Mouse (Mus musculus) heart, embryonic 10.5 days (tissue): Measurements from ENCODE around the gene Ace2. TPM values are rescaled to one million over a fixed set of nuclear protein-coding genes. Genes with fewer than 3 reads are reported as not detected.

Source experiments
- DNase-seq: peaks from one replicate; pipeline ENCODE4 v3.0.0-alpha.2; 2017; ENCODE audit warnings: low spot score
- H3K27ac ChIP-seq: fragments of 300-500 bp; sonication (generic); 2 replicates; pipeline ENCODE4 v1.5.1; 2016; ENCODE audit warnings: mild to moderate bottlenecking
- H3K27me3 ChIP-seq: fragments of 300-500 bp; sonication (generic); 2 replicates; pipeline ENCODE4 v1.6.1; 2016; ENCODE audit warnings: mild to moderate bottlenecking; ENCODE audit not compliant: poor library complexity, insufficient read depth, severe bottlenecking
- H3K36me3 ChIP-seq: fragments of 300-500 bp; sonication (generic); 2 replicates; pipeline ENCODE4 v1.6.1; 2016; ENCODE audit warnings: mild to moderate bottlenecking, moderate library complexity
- H3K4me1 ChIP-seq: fragments of 300-500 bp; sonication (generic); 2 replicates; pipeline ENCODE4 v1.6.1; 2016; ENCODE audit warnings: mild to moderate bottlenecking
- H3K4me3 ChIP-seq: fragments of 300-500 bp; sonication (generic); 2 replicates; pipeline ENCODE4 v1.5.1; 2016; ENCODE audit warnings: mild to moderate bottlenecking, moderate library complexity
- H3K9me3 ChIP-seq: fragments of 300-500 bp; sonication (generic); 2 replicates; pipeline ENCODE4 v1.6.1; 2016; ENCODE audit warnings: mild to moderate bottlenecking, moderate library complexity
- WGBS: fragments of 180-500 bp; shearing (Covaris S2); methylation state at CpG from one replicate; pipeline ENCODE4 v1.1.7; 2016; 5-methylcytosine and 5-hydroxymethylcytosine counted together
- polyA plus RNA-seq: library from polyadenylated mRNA; unstranded; fragments of >200 nt; fragmentation: Nextera tagmentation; extraction: Ambion mirVana; gene quantifications from 2 replicates; pipeline ENCODE4 v1.2.1, GENCODE M21; 2016

The Ace2 gene
- polyA plus RNA-seq, 1 experiment from 2014 or later, result 0.06 TPM

DNA sequence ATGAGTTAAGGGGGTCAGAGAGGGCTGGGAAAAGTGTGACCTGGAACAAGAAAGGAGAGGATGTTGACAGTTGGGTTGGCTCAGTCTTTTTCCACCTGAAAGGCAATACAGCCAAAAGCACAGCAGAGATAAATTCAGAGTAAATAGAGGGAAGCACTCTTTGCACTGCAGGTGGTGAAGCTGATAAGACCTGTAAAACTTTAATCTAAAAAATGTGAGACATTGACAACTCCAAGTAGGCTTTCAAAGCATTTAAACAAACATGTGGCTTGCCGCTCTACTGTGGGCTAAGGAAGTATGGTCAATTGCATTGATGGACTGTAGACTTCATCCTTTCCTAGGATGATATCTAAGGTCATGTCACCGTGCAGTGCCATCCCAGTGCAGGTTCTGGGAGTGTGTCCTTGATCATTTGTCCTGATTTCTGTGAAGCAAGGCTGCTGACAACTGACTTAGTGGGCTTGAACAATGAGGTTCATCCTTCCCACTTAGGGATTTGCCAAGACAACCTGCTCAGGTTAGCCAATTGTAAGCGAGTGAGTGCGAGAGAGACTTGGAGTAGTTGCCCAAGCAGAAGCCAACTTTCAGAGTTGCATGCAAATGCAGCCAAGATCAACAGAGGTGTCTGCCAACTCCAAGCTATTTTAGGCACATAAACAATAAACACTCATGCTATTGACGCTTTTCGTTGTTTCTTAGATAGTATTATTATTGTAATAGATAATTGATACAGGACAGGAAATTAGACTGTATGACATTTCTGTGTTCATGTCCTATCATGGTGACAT lies 6.5 kb downstream of the Ace2 start:
- Histone ChIP-seq H3K36me3 (no peaks in the 10 kb centered on the region), H3K4me3 (no peak overlapping the region), H3K9me3 (no peaks in the 10 kb centered on the region), H3K27me3 (no peaks in the 10 kb centered on the region), H3K4me1 (no peaks in the 10 kb centered on the region), H3K27ac (no peak overlapping the region)
- WGBS, result 60% methylated on average over 6 of the region's 6 CpGs
- DNase-seq, result no peak

GRCm38 (mm10) chrX:164152703-164153102 lies 13.6 kb downstream of the Ace2 start:
- DNase-seq, result no peak
- H3K27me3 ChIP-seq, result no peaks in the 10 kb centered on the region
- no peak overlapping the region for H3K27ac ChIP-seq
- H3K4me3 ChIP-seq, result no peak overlapping the region
- 68% methylated on average over 2 of the region's 2 CpGs for WGBS
- H3K4me1 ChIP-seq, result no peaks in the 10 kb centered on the region
- H3K9me3 ChIP-seq, result no peaks in the 10 kb centered on the region
- no peaks in the 10 kb centered on the region for H3K36me3 ChIP-seq

DNA sequence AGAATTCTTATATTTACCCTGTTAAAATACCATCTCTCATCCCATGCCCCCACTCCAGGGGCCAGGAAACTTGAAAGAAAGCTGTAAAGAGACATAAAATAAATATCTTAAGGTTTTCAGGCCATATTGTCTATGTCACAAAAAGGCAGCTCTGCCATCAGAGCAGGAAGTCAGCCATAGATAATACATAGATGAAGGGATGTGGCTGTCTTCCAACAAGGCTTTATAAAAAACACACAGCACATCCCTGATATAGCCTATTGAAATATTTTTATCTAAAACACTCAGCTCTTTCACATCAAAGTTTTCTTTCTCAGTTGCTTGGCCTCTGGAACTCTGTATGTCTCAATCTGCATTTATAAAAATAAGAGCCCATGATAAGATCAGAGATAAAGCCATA lies 14.5 kb downstream of the Ace2 start:
- no peak overlapping the region for H3K27ac ChIP-seq
- H3K9me3 ChIP-seq, result no peaks in the 10 kb centered on the region
- no peaks in the 10 kb centered on the region for H3K36me3 ChIP-seq
- no peak overlapping the region for H3K4me3 ChIP-seq
- H3K27me3 ChIP-seq, result no peaks in the 10 kb centered on the region
- H3K4me1 ChIP-seq, result no peaks in the 10 kb centered on the region
- no peak for DNase-seq

GRCm38 (mm10) chrX:164154594-164154993 lies 15.5 kb downstream of the Ace2 start:
- H3K27ac ChIP-seq, result no peak overlapping the region
- 71% methylated on average over 5 of the region's 5 CpGs for WGBS
- DNase-seq, result no peak
- H3K27me3 ChIP-seq, result no peaks in the 10 kb centered on the region
- no peaks in the 10 kb centered on the region for H3K36me3 ChIP-seq
- H3K4me1 ChIP-seq, result no peaks in the 10 kb centered on the region
- no peak overlapping the region for H3K4me3 ChIP-seq
- no peaks in the 10 kb centered on the region for H3K9me3 ChIP-seq

- H3K36me3 ChIP-seq, result no peaks in the 10 kb centered on the region
- WGBS, result 70% methylated on average over 1 of the region's 1 CpGs
- no peaks in the 10 kb centered on the region for H3K9me3 ChIP-seq
- H3K4me3 ChIP-seq, result no peak overlapping the region
- H3K27ac ChIP-seq, result no peak overlapping the region
- DNase-seq, result no peak
- H3K4me1 ChIP-seq, result no peaks in the 10 kb centered on the region
- 0 out of 2 replicates have a peak, but pooled peaks cover 5% of the 10 kb centered on the region for H3K27me3 ChIP-seq
Measured at GRCm38 (mm10) chrX:164164681-164165080, 25.5 kb downstream of the Ace2 start.

GRCm38 (mm10) chrX:164171034-164171433 lies 31.9 kb downstream of the Ace2 start:
- no peak for DNase-seq
- no peak overlapping the region for H3K27ac ChIP-seq
- WGBS, result 66% methylated on average over 2 of the region's 2 CpGs
- no peaks in the 10 kb centered on the region for H3K4me1 ChIP-seq
- no peaks in the 10 kb centered on the region for H3K9me3 ChIP-seq
- H3K36me3 ChIP-seq, result no peaks in the 10 kb centered on the region
- H3K27me3 ChIP-seq, result no peaks in the 10 kb centered on the region
- no peak overlapping the region for H3K4me3 ChIP-seq

DNA sequence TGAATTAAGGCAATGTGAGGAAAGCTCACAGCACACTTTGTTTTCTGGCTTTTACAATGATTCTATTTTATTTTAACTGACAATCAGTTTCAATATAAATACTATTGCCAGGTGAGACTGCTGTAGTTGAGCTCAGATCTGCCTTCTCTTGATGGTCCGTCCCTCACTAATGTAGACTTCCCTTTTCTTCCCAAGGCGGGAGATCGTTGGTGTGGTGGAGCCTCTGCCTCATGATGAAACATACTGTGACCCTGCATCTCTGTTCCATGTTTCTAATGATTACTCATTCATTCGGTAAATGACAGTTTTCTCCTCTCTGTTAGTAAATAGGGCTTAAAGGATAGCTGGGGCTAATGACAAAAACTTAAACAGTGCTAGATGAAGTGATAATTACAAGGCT lies 34.7 kb downstream of the Ace2 start:
- no peaks in the 10 kb centered on the region for H3K27me3 ChIP-seq

GRCm38 (mm10) chrX:164175311-164175710 lies 36.2 kb downstream of the Ace2 start:
- Histone ChIP-seq H3K27ac (no peak overlapping the region), H3K36me3 (no peaks in the 10 kb centered on the region), H3K4me1 (no peaks in the 10 kb centered on the region), H3K27me3 (no peaks in the 10 kb centered on the region), H3K9me3 (no peaks in the 10 kb centered on the region), H3K4me3 (no peak overlapping the region)
- 79% methylated on average over 1 of the region's 1 CpGs for WGBS
- DNase-seq, result no peak

More for the DNA sequence above, 34.7 kb downstream of the Ace2 start:
- Histone ChIP-seq H3K4me1 (no peaks in the 10 kb centered on the region), H3K36me3 (no peaks in the 10 kb centered on the region), H3K27ac (no peak overlapping the region), H3K9me3 (no peaks in the 10 kb centered on the region), H3K4me3 (no peak overlapping the region)
- WGBS, result 84% methylated on average over 4 of the region's 4 CpGs
- no peak for DNase-seq

DNA sequence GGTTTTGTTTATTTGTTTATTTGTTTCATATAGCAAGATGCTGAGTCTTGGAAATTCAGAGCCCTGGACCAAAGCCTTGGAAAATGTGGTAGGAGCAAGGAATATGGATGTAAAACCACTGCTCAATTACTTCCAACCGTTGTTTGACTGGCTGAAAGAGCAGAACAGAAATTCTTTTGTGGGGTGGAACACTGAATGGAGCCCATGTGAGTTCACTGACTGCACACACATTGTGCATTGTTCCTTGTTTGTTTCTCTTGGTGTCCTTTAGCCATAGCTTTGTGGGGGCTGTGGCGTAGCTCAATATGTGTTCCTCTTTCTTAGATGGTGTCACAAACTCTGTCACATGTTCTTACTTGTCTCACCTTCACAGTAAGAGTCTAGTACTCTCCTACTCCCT lies 36.6 kb downstream of the Ace2 start:
- DNase-seq, result no peak
- Histone ChIP-seq H3K4me3 (no peak overlapping the region), H3K9me3 (no peaks in the 10 kb centered on the region), H3K27me3 (no peaks in the 10 kb centered on the region), H3K27ac (no peak overlapping the region), H3K36me3 (no peaks in the 10 kb centered on the region), H3K4me1 (no peaks in the 10 kb centered on the region)
- 72% methylated on average over 2 of the region's 2 CpGs for WGBS

DNA sequence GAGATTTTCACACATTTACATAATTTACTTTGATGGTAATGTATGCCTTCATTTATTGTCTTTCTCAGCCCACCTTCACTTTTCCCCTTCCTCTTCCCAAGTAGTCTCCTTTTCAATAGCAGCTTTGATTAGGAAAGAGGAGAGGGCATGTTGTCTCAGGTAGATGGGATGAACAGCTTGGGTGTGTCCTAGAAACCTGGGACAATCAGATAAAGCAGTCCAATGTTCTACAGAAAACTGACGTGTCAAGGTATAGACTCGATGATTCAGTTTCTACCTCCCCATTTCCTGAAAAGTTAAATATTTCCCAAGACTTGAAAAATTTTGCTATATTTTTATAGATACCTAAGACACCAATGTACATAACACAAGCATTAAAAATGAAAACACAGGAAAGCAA lies 39.7 kb downstream of the Ace2 start:
- Histone ChIP-seq H3K4me3 (no peak overlapping the region), H3K27me3 (peaks cover 5% of the 10 kb centered on the region; the same call in 1 of the 2 replicates), H3K36me3 (no peaks in the 10 kb centered on the region), H3K9me3 (no peaks in the 10 kb centered on the region), H3K27ac (no peak overlapping the region), H3K4me1 (no peaks in the 10 kb centered on the region)
- 78% methylated on average over 2 of the region's 2 CpGs for WGBS
- no peak for DNase-seq

DNA sequence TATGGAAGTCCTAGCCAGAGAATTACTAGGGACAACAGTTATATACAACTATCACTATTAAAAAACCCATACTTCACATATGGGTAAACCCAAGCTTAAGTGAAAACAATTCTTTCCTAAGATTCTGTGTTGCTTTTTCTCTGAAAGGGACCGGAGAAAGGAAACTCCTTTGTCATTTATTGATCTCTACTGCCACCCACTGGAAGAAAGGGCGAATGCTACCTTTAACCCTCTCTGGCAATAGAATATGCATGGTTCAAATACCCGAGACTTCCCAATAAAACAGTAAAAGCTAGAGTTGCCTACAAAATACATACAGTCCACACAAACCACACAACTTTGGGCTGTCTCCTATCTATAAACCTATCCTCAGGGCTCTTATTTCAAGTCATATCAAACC lies 40.6 kb downstream of the Ace2 start:
- 25% methylated on average over 3 of the region's 3 CpGs for WGBS
- no peaks in the 10 kb centered on the region for H3K9me3 ChIP-seq
- no peak overlapping the region for H3K27ac ChIP-seq
- H3K27me3 ChIP-seq, result peaks cover 5% of the 10 kb centered on the region; the same call in 1 of the 2 replicates
- H3K4me3 ChIP-seq, result no peak overlapping the region
- H3K4me1 ChIP-seq, result no peaks in the 10 kb centered on the region
- H3K36me3 ChIP-seq, result no peaks in the 10 kb centered on the region
- DNase-seq, result no peak

- DNase-seq, result no peak
- H3K27ac ChIP-seq, result no peak overlapping the region
- peaks cover 5% of the 10 kb centered on the region; the same call in 1 of the 2 replicates for H3K27me3 ChIP-seq
- WGBS, result 32% methylated on average over 3 of the region's 3 CpGs
- no peaks in the 10 kb centered on the region for H3K9me3 ChIP-seq
- H3K4me1 ChIP-seq, result no peaks in the 10 kb centered on the region
- no peaks in the 10 kb centered on the region for H3K36me3 ChIP-seq
- no peak overlapping the region for H3K4me3 ChIP-seq
Measured at GRCm38 (mm10) chrX:164183844-164184243, 44.7 kb downstream of the Ace2 start.

- H3K27ac ChIP-seq, result no peak overlapping the region
- H3K4me3 ChIP-seq, result no peak overlapping the region
- no peak for DNase-seq
- no peaks in the 10 kb centered on the region for H3K4me1 ChIP-seq
- H3K36me3 ChIP-seq, result no peaks in the 10 kb centered on the region
- no peaks in the 10 kb centered on the region for H3K27me3 ChIP-seq
- H3K9me3 ChIP-seq, result no peaks in the 10 kb centered on the region
Measured at GRCm38 (mm10) chrX:164189880-164190279, 50.7 kb downstream of the Ace2 start.

GRCm38 (mm10) chrX:164197679-164198078 lies 58.5 kb downstream of the Ace2 start:
- Histone ChIP-seq H3K9me3 (no peaks in the 10 kb centered on the region), H3K27ac (no peak overlapping the region), H3K4me3 (no peak overlapping the region), H3K4me1 (no peaks in the 10 kb centered on the region), H3K36me3 (no peaks in the 10 kb centered on the region), H3K27me3 (no peaks in the 10 kb centered on the region)
- DNase-seq, result no peak
- WGBS, result 79% methylated on average over 2 of the region's 2 CpGs
